Mouse (Mus musculus): ENCODE measurements around the gene Dscaml1.

DNA sequence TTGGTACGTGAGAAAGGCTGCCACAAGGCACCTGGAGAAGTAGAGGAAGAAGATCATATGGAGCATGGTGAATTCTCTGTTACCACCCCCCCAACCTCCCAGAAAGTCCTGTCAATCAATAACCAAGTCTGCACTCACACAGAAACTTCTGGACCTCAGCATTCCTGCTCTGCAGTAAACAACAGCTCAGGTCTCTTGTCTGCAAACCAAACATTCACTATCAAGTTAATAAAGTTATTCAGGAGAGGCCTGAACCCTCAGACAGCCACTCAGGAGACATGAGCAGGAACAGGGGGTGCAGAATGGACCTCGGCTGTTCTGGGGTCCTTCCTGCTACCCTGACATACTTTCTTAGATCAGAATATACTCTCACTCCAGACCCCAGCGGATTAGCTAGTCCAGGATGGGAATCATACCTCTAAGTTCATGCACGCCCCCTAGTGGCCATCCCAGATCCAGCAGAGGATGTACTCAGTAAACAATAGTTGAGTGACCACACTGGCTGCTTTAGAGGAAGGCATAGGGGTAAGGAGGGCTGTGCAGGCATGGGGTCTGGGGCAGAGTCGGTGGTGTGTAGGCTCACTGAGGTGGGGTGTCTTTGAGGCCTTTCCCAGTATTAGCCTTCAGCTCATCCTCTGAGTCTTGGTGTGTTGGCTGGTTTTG is 12.8 kb upstream of the Dscaml1 start:
- TF ChIP-seq ZMIZ1 (IDR thresholded peaks at IDR 0.05; ENCODE audit: low read depth, low read length) (no peak), E2F4 (IDR thresholded peaks at IDR 0.05; ENCODE audit: borderline replicate concordance, low read depth, low read length) (no peak), POLR2A (IDR thresholded peaks at IDR 0.05; ENCODE audit: control insufficient read depth in 1 of 2, insufficient read depth in 1 of 2, low read depth in 1 of 2, low read length in 2 of 2, poor library complexity in 1 of 2) (no peak), BHLHE40 (IDR thresholded peaks at IDR 0.05; ENCODE audit: borderline replicate concordance, low read depth, low read length) (no peak)
